Mouse (Mus musculus) MEL (cell line): ENCODE results near the gene Defb29.

Source experiments
- CHD2 ChIP-seq: IDR thresholded peaks from 2 replicates; pipeline ENCODE4 v1.6.1; 2011; ENCODE audit warnings: low read length, improper control_type of control experiment
- CTCF ChIP-seq, 3 experiments: IDR thresholded peaks in 2 of 3; conservative IDR thresholded peaks in 1 of 3; 2 replicates each; pipeline ENCODE4 v1.5.1; 2011 to 2012; ENCODE audit warnings: low read length in 3 of 3, low read depth in 2 of 3, mild to moderate bottlenecking in 2 of 3, improper control_type of control experiment in 1 of 3, inconsistent platforms in 1 of 3, mixed read lengths in 1 of 3, moderate library complexity in 1 of 3; ENCODE audit not compliant: control insufficient read depth in 1 of 3, insufficient read depth in 1 of 3, poor library complexity in 1 of 3, severe bottlenecking in 1 of 3
- EP300 ChIP-seq, 2 experiments: IDR thresholded peaks; 2 replicates each; pipeline ENCODE4 v1.6.1; 2011; ENCODE audit warnings: improper control_type of control experiment in 2 of 2, low read length in 2 of 2, low read depth in 1 of 2, mild to moderate bottlenecking in 1 of 2
- GATA1 ChIP-seq: IDR thresholded peaks from 2 replicates; pipeline ENCODE4 v1.6.1; 2011; ENCODE audit warnings: low read depth, low read length, improper control_type of control experiment
- HCFC1 ChIP-seq: IDR thresholded peaks from 2 replicates; pipeline ENCODE4 v1.6.1; 2012; ENCODE audit warnings: low read depth, mild to moderate bottlenecking, inconsistent platforms, low read length, improper control_type of control experiment, moderate library complexity
- KAT2A ChIP-seq: conservative IDR thresholded peaks from 2 replicates; pipeline ENCODE4 v1.6.1; 2012; ENCODE audit warnings: low read depth, low read length, improper control_type of control experiment, inconsistent platforms
- MAZ ChIP-seq: IDR thresholded peaks from 2 replicates; pipeline ENCODE4 v1.6.1; 2012; ENCODE audit warnings: low read depth, mild to moderate bottlenecking, inconsistent platforms, low read length, improper control_type of control experiment
- NRF1 ChIP-seq: IDR thresholded peaks from 2 replicates; pipeline ENCODE4 v1.6.1; 2014; ENCODE audit warnings: low read depth, mild to moderate bottlenecking, inconsistent platforms, low read length, improper control_type of control experiment, moderate library complexity; ENCODE audit not compliant: poor library complexity, insufficient read depth, severe bottlenecking
- POLR2A ChIP-seq, 2 experiments: IDR thresholded peaks; 2 replicates each; pipeline ENCODE4 v1.6.1; 2011 to 2012; ENCODE audit warnings: low read length in 2 of 2, mild to moderate bottlenecking in 2 of 2, control low read depth in 1 of 2, improper control_type of control experiment in 1 of 2, low read depth in 1 of 2, moderate library complexity in 1 of 2; ENCODE audit not compliant: control insufficient read depth in 1 of 2, insufficient read depth in 1 of 2, poor library complexity in 1 of 2
- POLR2AphosphoS2 ChIP-seq: IDR thresholded peaks from 2 replicates; pipeline ENCODE4 v1.6.1; 2011; ENCODE audit warnings: low read length, improper control_type of control experiment
- ZNF384 ChIP-seq: IDR thresholded peaks from 2 replicates; pipeline ENCODE4 v1.6.1; 2012; ENCODE audit warnings: low read depth, mild to moderate bottlenecking, inconsistent platforms, low read length, improper control_type of control experiment

- TF ChIP-seq POLR2A (IDR thresholded peaks at IDR 0.05; ENCODE audit: control insufficient read depth in 1 of 2, insufficient read depth in 1 of 2, low read depth in 1 of 2, low read length in 2 of 2, poor library complexity in 1 of 2) (no peak), KAT2A (no peak), CHD2 (no peak), CTCF (IDR thresholded peaks at IDR 0.05 in 2 of 3, conservative IDR thresholded peaks at IDR 0.05 in 1 of 3; ENCODE audit: control insufficient read depth in 1 of 3, insufficient read depth in 1 of 3, low read depth in 2 of 3, low read length in 3 of 3, poor library complexity in 1 of 3, severe bottlenecking in 1 of 3) (no peak), HCFC1 (no peak), EP300 (IDR thresholded peaks at IDR 0.05; ENCODE audit: low read depth in 1 of 2, low read length in 2 of 2) (no peak), POLR2AphosphoS2 (no peak), NRF1 (no peak), ZNF384 (no peak), GATA1 (no peak), MAZ (no peak)
Observed at GRCm38 (mm10) chr2:152569038-152569437, 29.1 kb upstream of the Defb29 start, which contains the start of gene Gm17416.
